Mouse (Mus musculus): ENCODE measurements around the gene Cntn2.

GRCm38 (mm10) chr1:132582998-132583604 lies 40.0 kb upstream of the Cntn2 start:
- no peak for TF ChIP-seq CTCF (IDR thresholded peaks at IDR 0.05)
- no peak for TF ChIP-seq EP300 (IDR thresholded peaks at IDR 0.05)

Measured in lung, postnatal 0 days (tissue).